19 mouse cellular contexts compared by ENCODE assay signal in genomic region chr12:52002746-52003145, GRCm38 (mm10). TPM values are rescaled to one million over a fixed set of nuclear protein-coding genes. Genes with fewer than 3 reads are reported as not detected.
"Had no signal": no experiment of that assay in that cellular context is flagged by ENCODE, and none has a peak within 500 bp of the region (broad histone marks: within the 10 kb centered on the region; RNA-seq: fewer than 3 reads in every experiment).

No protein-coding gene starts in this region.

- H3K4me3 ChIP-seq: kidney, embryonic 15.5 days; limb, embryonic 15.5 days; liver, embryonic 13.5 days; midbrain, embryonic 12.5 days; neural tube, embryonic 13.5 days had no signal

- H3K9me3 ChIP-seq: kidney, embryonic 15.5 days; limb, embryonic 15.5 days; liver, embryonic 13.5 days; midbrain, embryonic 12.5 days; neural tube, embryonic 13.5 days had no signal

- H3K27me3 ChIP-seq: kidney, embryonic 15.5 days; limb, embryonic 15.5 days; liver, embryonic 13.5 days; midbrain, embryonic 12.5 days; neural tube, embryonic 13.5 days had no signal

- ATAC-seq: intestine, embryonic 16.5 days; midbrain, embryonic 16.5 days had no signal

- H3K4me1 ChIP-seq: limb, embryonic 15.5 days had no signal

- H3K9ac ChIP-seq: kidney, embryonic 15.5 days; limb, embryonic 15.5 days; liver, embryonic 13.5 days; midbrain, embryonic 12.5 days; neural tube, embryonic 13.5 days had no signal

- DNase-seq: kidney, adult 2 months; kidney, postnatal 14 days; layer of hippocampus, adult 9-11 months; layer of hippocampus, postnatal 36 days; liver, embryonic 13.5 days; lung, adult 18-20 months; retina, postnatal 1 day; right cerebral cortex, postnatal 25 days; thymus, adult 18-20 months; thymus, postnatal 25 days had no signal

- H3K4me2 ChIP-seq: kidney, embryonic 15.5 days; limb, embryonic 15.5 days; liver, embryonic 13.5 days; midbrain, embryonic 12.5 days; neural tube, embryonic 13.5 days had no signal

- H3K27ac ChIP-seq: kidney, embryonic 15.5 days; limb, embryonic 15.5 days; liver, embryonic 13.5 days; midbrain, embryonic 12.5 days; neural tube, embryonic 13.5 days had no signal

RNA-seq across cellular contexts. Expression of gene Gpr33, which starts 25.1 kb away (rescaled TPM):
- polyA plus RNA-seq: intestine, embryonic 16.5 days; kidney, embryonic 15.5 days; limb, embryonic 11.5 days; limb, embryonic 15.5 days; liver, embryonic 13.5 days; lung, embryonic 16.5 days; midbrain, embryonic 12.5 days; midbrain, embryonic 16.5 days; neural tube, embryonic 13.5 days; stomach, embryonic 14.5 days had no signal
